Mouse (Mus musculus) embryonic fibroblast, embryonic 13.5 days (primary cell): ENCODE data around the gene Coq8a.

Source experiments
- CTCF ChIP-seq: IDR thresholded peaks from 2 replicates; pipeline ENCODE4 v1.5.1; 2011; ENCODE audit warnings: mild to moderate bottlenecking, control low read depth, low read length, moderate library complexity, borderline replicate concordance; ENCODE audit not compliant: insufficient read depth
- POLR2A ChIP-seq: IDR thresholded peaks from 2 replicates; pipeline ENCODE4 v1.6.1; 2011; ENCODE audit warnings: low read depth, mild to moderate bottlenecking, control low read depth, low read length, moderate library complexity

DNA sequence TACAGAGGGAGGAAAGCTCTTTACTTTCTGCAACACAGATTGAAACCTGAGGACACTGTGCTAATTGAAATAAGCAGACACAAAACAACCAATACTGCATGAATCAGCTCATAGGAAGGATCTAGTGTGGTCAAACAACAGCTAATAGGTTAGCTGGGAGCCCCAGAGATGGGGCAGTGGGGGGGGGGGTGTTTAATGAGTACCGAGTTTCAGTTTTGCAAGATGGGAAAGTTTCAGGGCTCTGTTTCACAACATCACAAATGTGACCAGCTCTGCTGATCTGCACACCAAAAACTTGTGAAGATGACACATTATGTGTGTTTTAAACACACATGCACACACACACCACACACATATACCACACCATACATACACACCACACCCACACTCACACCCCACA lies 22.6 kb upstream of the Coq8a start:
- TF ChIP-seq CTCF = no peak
- no peak for TF ChIP-seq POLR2A
